Mouse (Mus musculus) large intestine, adult 2 months (tissue): ENCODE data around the gene Rad18. TPM values are rescaled to one million over a fixed set of nuclear protein-coding genes. Genes with fewer than 3 reads are reported as not detected.

ENCODE experiments used
- polyA plus RNA-seq: library from polyadenylated mRNA; depleted of rRNA; stranded (reverse); fragments of >200 nt; gene quantifications from 2 replicates; pipeline ENCODE4 v1.2.3, GENCODE M21; 2012; rRNA removed

Rad18 gene
- polyA plus RNA-seq, 1 experiment, result 1.9 TPM

Other genes with a start within 250 kb of the Rad18 start
- gene Cav3, start 237.2 kb downstream of the Rad18 start, polyA plus RNA-seq, result 6.8 and 7.8 TPM in 2 replicates
- 0.62 and 1.3 TPM in 2 replicates for gene Oxtr, start 206.7 kb downstream of the Rad18 start, polyA plus RNA-seq